Mouse (Mus musculus) forebrain, embryonic 14.5 days (tissue): ENCODE measurements at regions not wholly inside any gene's neighbourhood (a gene's known extent, or its start where the extent isn't known, plus 50 kb on each side); places are given as distances from the start of the nearest gene placed in this dataset.

Experiments used
- ATAC-seq: fragments of 200-750 bp; cut with Nextera tagmentation; 2 replicates; pipeline ENCODE4 v1.8.0; 2017; ENCODE audit warnings: mild to moderate bottlenecking, moderate library complexity
- DNase-seq: peaks from one replicate; pipeline ENCODE4 v3.0.0-alpha.2; 2015; ENCODE audit warnings: low spot score
- H3K27ac ChIP-seq: fragments of 300-500 bp; sonication (generic); 2 replicates; pipeline ENCODE4 v1.5.1; 2014; ENCODE audit warnings: low read depth, mild to moderate bottlenecking, control low read depth, low read length, moderate library complexity
- H3K27me3 ChIP-seq: fragments of 300-500 bp; sonication (generic); replicated peaks from 2 replicates; pipeline ENCODE4 v1.6.1; 2014; ENCODE audit warnings: low read length, control low read depth, mixed read lengths; ENCODE audit not compliant: control insufficient read depth, insufficient read depth
- H3K36me3 ChIP-seq: fragments of 300-500 bp; sonication (generic); 2 replicates; pipeline ENCODE4 v1.6.1; 2014; ENCODE audit warnings: low read length, control low read depth; ENCODE audit not compliant: control insufficient read depth, insufficient read depth
- H3K4me1 ChIP-seq: fragments of 300-500 bp; sonication (generic); 2 replicates; pipeline ENCODE4 v1.6.1; 2014; ENCODE audit warnings: antibody characterized with exemption, low read length, control low read depth; ENCODE audit not compliant: control insufficient read depth, insufficient read depth
- H3K4me2 ChIP-seq: fragments of 300-500 bp; sonication (generic); 2 replicates; pipeline ENCODE4 v1.6.1; 2014; ENCODE audit warnings: mild to moderate bottlenecking, control low read depth, low read length
- H3K4me3 ChIP-seq: fragments of 300-500 bp; sonication (generic); 2 replicates; pipeline ENCODE4 v1.5.1; 2014; ENCODE audit warnings: low read depth, low read length, control low read depth
- H3K9ac ChIP-seq: fragments of 300-500 bp; sonication (generic); 2 replicates; pipeline ENCODE4 v1.6.1; 2014; ENCODE audit warnings: mild to moderate bottlenecking, low read length, control low read depth, moderate library complexity
- H3K9me3 ChIP-seq: fragments of 300-500 bp; sonication (generic); replicated peaks from 2 replicates; pipeline ENCODE4 v1.6.1; 2016; ENCODE audit warnings: low read length, control low read depth, mixed read lengths; ENCODE audit not compliant: control insufficient read depth
- WGBS: fragments of 180-500 bp; shearing (Covaris S2); extraction: QIAGEN DNeasy Blood & Tissue Kit; methylation state at CpG from one replicate; pipeline ENCODE4 v1.1.7; 2014; 5-methylcytosine and 5-hydroxymethylcytosine counted together

GRCm38 (mm10) chr14:111149653-111150052, 394.7 kb upstream of the Slitrk6 start:
- 74% methylated on average over 2 of the region's 2 CpGs for WGBS
- Histone ChIP-seq H3K36me3 (no peaks in the 10 kb centered on the region), H3K4me2 (no peak overlapping the region), H3K27me3 (no peaks in the 10 kb centered on the region), H3K9ac (no peak overlapping the region), H3K4me3 (no peak overlapping the region), H3K9me3 (no peaks in the 10 kb centered on the region), H3K4me1 (no peaks in the 10 kb centered on the region), H3K27ac (no peak overlapping the region)
- ATAC-seq, result no peak
- peak; percentile 77 for DNase-seq

- 53% methylated on average over 1 of the region's 1 CpGs for WGBS
- Histone ChIP-seq H3K9me3 (no peaks in the 10 kb centered on the region), H3K4me3 (no peak overlapping the region), H3K4me2 (no peak overlapping the region), H3K36me3 (no peaks in the 10 kb centered on the region), H3K9ac (no peak overlapping the region), H3K4me1 (no peaks in the 10 kb centered on the region), H3K27ac (no peak overlapping the region), H3K27me3 (no peaks in the 10 kb centered on the region)
- no peak for DNase-seq
- no peak for ATAC-seq
Measured at GRCm38 (mm10) chr14:111116600-111116999, 361.7 kb upstream of the Slitrk6 start.

GRCm38 (mm10) chr14:111103579-111103978, 348.6 kb upstream of the Slitrk6 start:
- H3K4me2 ChIP-seq, result no peak overlapping the region
- H3K9me3 ChIP-seq, result no peaks in the 10 kb centered on the region
- no peak overlapping the region for H3K9ac ChIP-seq
- no peak for ATAC-seq
- no peak overlapping the region for H3K27ac ChIP-seq
- no peaks in the 10 kb centered on the region for H3K4me1 ChIP-seq
- no peak overlapping the region for H3K4me3 ChIP-seq
- no peaks in the 10 kb centered on the region for H3K36me3 ChIP-seq
- no peaks in the 10 kb centered on the region for H3K27me3 ChIP-seq
- peak; percentile 18 for DNase-seq

GRCm38 (mm10) chr14:111100257-111100656, 345.3 kb upstream of the Slitrk6 start:
- Histone ChIP-seq H3K4me1 (no peaks in the 10 kb centered on the region), H3K27me3 (no peaks in the 10 kb centered on the region), H3K36me3 (no peaks in the 10 kb centered on the region), H3K9ac (no peak overlapping the region), H3K4me2 (no peak overlapping the region), H3K27ac (no peak overlapping the region), H3K9me3 (no peaks in the 10 kb centered on the region), H3K4me3 (no peak overlapping the region)
- ATAC-seq (no peak), DNase-seq (no peak)
- WGBS, result 81% methylated on average over 1 of the region's 1 CpGs

GRCm38 (mm10) chr14:111096229-111096628, 341.3 kb upstream of the Slitrk6 start:
- 89% methylated on average over 5 of the region's 5 CpGs for WGBS
- H3K4me3 ChIP-seq, result no peak overlapping the region
- DNase-seq, result peak; percentile 13

GRCm38 (mm10) chr14:111074517-111074916, 319.6 kb upstream of the Slitrk6 start:
- Histone ChIP-seq H3K27me3 (no peaks in the 10 kb centered on the region), H3K9ac (no peak overlapping the region), H3K36me3 (no peaks in the 10 kb centered on the region), H3K4me2 (no peak overlapping the region), H3K4me1 (no peaks in the 10 kb centered on the region), H3K9me3 (no peaks in the 10 kb centered on the region), H3K4me3 (no peak overlapping the region), H3K27ac (no peak overlapping the region)
- 91% methylated on average over 5 of the region's 5 CpGs for WGBS
- no peak for ATAC-seq
- no peak for DNase-seq

More at GRCm38 (mm10) chr14:111096229-111096628, 341.3 kb upstream of the Slitrk6 start:
- Histone ChIP-seq H3K27me3 (no peaks in the 10 kb centered on the region), H3K4me2 (no peak overlapping the region), H3K36me3 (no peaks in the 10 kb centered on the region), H3K9ac (no peak overlapping the region), H3K4me1 (no peaks in the 10 kb centered on the region), H3K9me3 (no peaks in the 10 kb centered on the region), H3K27ac (no peak overlapping the region)
- no peak for ATAC-seq

- ATAC-seq (peak; percentile 60; the same call in 1 of the 2 replicates), DNase-seq (peak; percentile 46)
- no peak overlapping the region for H3K4me3 ChIP-seq
Measured at GRCm38 (mm10) chr14:111073529-111073928, 318.6 kb upstream of the Slitrk6 start.

More at GRCm38 (mm10) chr14:111073529-111073928, 318.6 kb upstream of the Slitrk6 start:
- Histone ChIP-seq H3K9me3 (no peaks in the 10 kb centered on the region), H3K4me2 (no peak overlapping the region), H3K27ac (no peak overlapping the region), H3K36me3 (no peaks in the 10 kb centered on the region), H3K27me3 (no peaks in the 10 kb centered on the region), H3K9ac (no peak overlapping the region), H3K4me1 (no peaks in the 10 kb centered on the region)
- WGBS, result 57% methylated on average over 4 of the region's 4 CpGs
